Mouse (Mus musculus) hindbrain, postnatal 0 days (tissue): Measurements from ENCODE around the gene Ecel1. TPM values are rescaled to one million over a fixed set of nuclear protein-coding genes. Genes with fewer than 3 reads are reported as not detected.
A peak's percentile ranks its signal among the peaks of the same experiment; 100 is the strongest.

Source experiments
- ATAC-seq: fragments of 200-750 bp; cut with Nextera tagmentation; 2 replicates; pipeline ENCODE4 v1.8.0; 2017; ENCODE audit warnings: mild to moderate bottlenecking, moderate TSS enrichment, moderate library complexity
- DNase-seq: peaks from one replicate; pipeline ENCODE4 v3.0.0-alpha.2; 2015; ENCODE audit warnings: low spot score
- H3K27ac ChIP-seq: fragments of 300-500 bp; sonication (generic); 2 replicates; pipeline ENCODE4 v1.5.1; 2014; ENCODE audit warnings: mild to moderate bottlenecking
- H3K27me3 ChIP-seq: fragments of 300-500 bp; sonication (generic); 2 replicates; pipeline ENCODE4 v1.6.1; 2014; ENCODE audit warnings: low read length, mixed read lengths; ENCODE audit not compliant: insufficient read depth
- H3K36me3 ChIP-seq: fragments of 300-500 bp; sonication (generic); 2 replicates; pipeline ENCODE4 v1.6.1; 2014; ENCODE audit warnings: low read length, mixed read lengths; ENCODE audit not compliant: insufficient read depth
- H3K4me1 ChIP-seq: fragments of 300-500 bp; sonication (generic); 2 replicates; pipeline ENCODE4 v1.6.1; 2014; ENCODE audit warnings: antibody characterized with exemption, low read length, mixed read lengths; ENCODE audit not compliant: insufficient read depth
- H3K4me2 ChIP-seq: fragments of 300-500 bp; sonication (generic); 2 replicates; pipeline ENCODE4 v1.6.1; 2014; ENCODE audit warnings: low read depth, mild to moderate bottlenecking, low read length, moderate library complexity, mixed read lengths
- H3K4me3 ChIP-seq: fragments of 300-500 bp; sonication (generic); 2 replicates; pipeline ENCODE4 v1.5.1; 2014; ENCODE audit warnings: low read length
- H3K9ac ChIP-seq: fragments of 300-500 bp; sonication (generic); replicated peaks from 2 replicates; pipeline ENCODE4 v1.6.1; 2014; ENCODE audit warnings: mild to moderate bottlenecking, low read length, moderate library complexity, mixed read lengths
- H3K9me3 ChIP-seq: fragments of 300-500 bp; sonication (generic); 2 replicates; pipeline ENCODE4 v1.6.1; 2016; ENCODE audit warnings: low read length, mixed read lengths
- CTCF ChIP-seq: IDR thresholded peaks from 2 replicates; pipeline ENCODE4 v1.5.1; 2016; ENCODE audit warnings: antibody characterized with exemption, control low read depth, low read depth
- WGBS: fragments of 180-500 bp; shearing (Covaris S2); extraction: QIAGEN DNeasy Blood & Tissue Kit; methylation state at CpG from one replicate; pipeline ENCODE4 v1.1.7; 2014; 5-methylcytosine and 5-hydroxymethylcytosine counted together
- polyA plus RNA-seq: library from polyadenylated mRNA; unstranded; fragments of >200 nt; fragmentation: Nextera tagmentation; extraction: Ambion mirVana; gene quantifications from 2 replicates; pipeline ENCODE4 v1.2.1, GENCODE M21; 2015
- total RNA-seq: library from RNA; depleted of rRNA; stranded (reverse); fragments of >200 nt; gene quantifications from 2 replicates; pipeline ENCODE4 v1.2.3, GENCODE M21; 2014

Gene Ecel1
- total and polyA plus RNA-seq, 2 experiments from 2014 or later = 35.6 to 45.6 TPM

- Histone ChIP-seq H3K9ac (no peak overlapping the region), H3K36me3 (no peaks in the 10 kb centered on the region), H3K4me3 (no peak overlapping the region), H3K9me3 (no peaks in the 10 kb centered on the region), H3K4me1 (no peaks in the 10 kb centered on the region), H3K27me3 (no peaks in the 10 kb centered on the region), H3K4me2 (no peak overlapping the region), H3K27ac (no peak overlapping the region)
- 77% methylated on average over 12 of the region's 12 CpGs for WGBS
- DNase-seq (no peak), ATAC-seq (no peak)
- TF ChIP-seq CTCF = no peak
These were observed 42.1 kb upstream of the Ecel1 start for GRCm38 (mm10) chr1:87198119-87199065.

GRCm38 (mm10) chr1:87197296-87197695, 41.0 kb upstream of the Ecel1 start:
- 67% methylated on average over 9 of the region's 9 CpGs for WGBS
- TF ChIP-seq CTCF = no peak
- DNase-seq = no peak
- no peak for ATAC-seq
- Histone ChIP-seq H3K9me3 (no peaks in the 10 kb centered on the region), H3K36me3 (no peaks in the 10 kb centered on the region), H3K4me1 (no peaks in the 10 kb centered on the region), H3K4me3 (no peak overlapping the region), H3K4me2 (no peak overlapping the region), H3K27ac (no peak overlapping the region), H3K9ac (no peak overlapping the region), H3K27me3 (no peaks in the 10 kb centered on the region)

- WGBS = 43% methylated on average over 4 of the region's 4 CpGs
- no peaks in the 10 kb centered on the region for H3K9me3 ChIP-seq
- no peak for DNase-seq
- H3K4me3 ChIP-seq = no peak within 1 kb of the TSS
- peaks cover 20% of the 10 kb centered on the region; the same call in 1 of the 2 replicates for H3K27me3 ChIP-seq
- TF ChIP-seq CTCF = no peak
- no peaks in the 10 kb centered on the region for H3K36me3 ChIP-seq
- no peak within 1 kb of the TSS for H3K9ac ChIP-seq
- no peak for ATAC-seq
- H3K4me1 ChIP-seq = no peaks in the 10 kb centered on the region
- H3K4me2 ChIP-seq = no peak within 1 kb of the TSS
- H3K27ac ChIP-seq = no peak within 1 kb of the TSS
These were observed 34.1 kb upstream of the Ecel1 start, which contains the start of gene Chrnd for GRCm38 (mm10) chr1:87190429-87190828. Gene Chrnd (plus strand): TSS chr1:87190607.

GRCm38 (mm10) chr1:87187037-87187355, 30.7 kb upstream of the Ecel1 start:
- peak overlapping the region; percentile 22; the same call in 1 of the 2 replicates for H3K9ac ChIP-seq
- H3K9me3 ChIP-seq = no peaks in the 10 kb centered on the region
- DNase-seq (peak; percentile 91), ATAC-seq (peak; percentile 39)
- WGBS = under 1% methylated on average over 15 of the region's 15 CpGs
- H3K27me3 ChIP-seq = peaks cover 25% of the 10 kb centered on the region; the same call in 1 of the 2 replicates
- TF ChIP-seq CTCF = peak; percentile 92
- H3K4me1 ChIP-seq = no peaks in the 10 kb centered on the region
- H3K36me3 ChIP-seq = no peaks in the 10 kb centered on the region
- H3K4me3 ChIP-seq = peak overlapping the region; percentile 42
- peak overlapping the region; percentile 71 for H3K4me2 ChIP-seq
- no peak overlapping the region for H3K27ac ChIP-seq

GRCm38 (mm10) chr1:87186261-87187036, 30.1 kb upstream of the Ecel1 start:
- WGBS = 3% methylated on average over 53 of the region's 54 CpGs
- peaks cover 25% of the 10 kb centered on the region; the same call in 1 of the 2 replicates for H3K27me3 ChIP-seq
- H3K4me2 ChIP-seq = peak overlapping the region; percentile 71
- no peak for DNase-seq
- H3K9me3 ChIP-seq = no peaks in the 10 kb centered on the region
- peak overlapping the region; percentile 22; the same call in 1 of the 2 replicates for H3K9ac ChIP-seq
- peak overlapping the region; percentile 42 for H3K4me3 ChIP-seq
- ATAC-seq = peak; percentile 43
- no peak for TF ChIP-seq CTCF
- H3K36me3 ChIP-seq = no peaks in the 10 kb centered on the region
- no peak overlapping the region for H3K27ac ChIP-seq
- H3K4me1 ChIP-seq = no peaks in the 10 kb centered on the region

GRCm38 (mm10) chr1:87185526-87185925, 29.2 kb upstream of the Ecel1 start:
- H3K4me1 ChIP-seq = no peaks in the 10 kb centered on the region
- H3K4me2 ChIP-seq = no peak overlapping the region
- no peak for TF ChIP-seq CTCF
- ATAC-seq (0 out of 2 replicates have a peak, but pooled peaks have one; percentile 1), DNase-seq (no peak)
- H3K36me3 ChIP-seq = no peaks in the 10 kb centered on the region
- WGBS = 15% methylated on average over 13 of the region's 13 CpGs
- H3K27ac ChIP-seq = no peak overlapping the region
- H3K9me3 ChIP-seq = no peaks in the 10 kb centered on the region
- H3K9ac ChIP-seq = no peak overlapping the region
- H3K27me3 ChIP-seq = peaks cover 25% of the 10 kb centered on the region; the same call in 1 of the 2 replicates
- no peak overlapping the region for H3K4me3 ChIP-seq
